13 mouse cellular contexts compared by ENCODE assay signal in the genomic region with DNA sequence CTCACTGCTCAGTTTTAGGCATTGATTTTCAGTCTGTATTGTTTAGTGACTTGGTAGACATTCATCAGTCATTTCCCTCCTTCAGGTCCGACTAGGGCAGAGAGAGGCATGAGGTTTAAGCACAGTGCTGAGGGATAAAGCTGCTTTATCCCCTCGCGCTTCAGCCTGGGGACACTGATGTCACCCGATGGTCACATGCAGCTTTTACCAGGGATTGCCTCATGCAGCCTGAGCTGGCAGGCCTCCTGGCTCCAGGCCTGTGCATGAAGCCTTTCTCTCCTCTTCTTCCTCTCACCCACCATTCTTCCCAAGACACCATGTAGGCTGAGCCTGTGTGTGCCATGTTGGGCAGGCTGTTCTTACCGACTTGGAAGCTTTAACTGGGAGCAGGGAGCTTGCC.
DNase-seq lines count a peak whose midpoint lies in the region; ATAC-seq and TF ChIP-seq lines count a peak whose summit lies in the region.
"Had no signal": no experiment of that assay in that cellular context is flagged by ENCODE, and none has a peak within 500 bp of the region (broad histone marks: within the 10 kb centered on the region; RNA-seq: fewer than 3 reads in every experiment).

No protein-coding gene starts in this region.

- H3K4me1 ChIP-seq in heart, postnatal 0 days (ENCODE audit: control insufficient read depth, insufficient read depth) = peaks cover 49% of the 10 kb centered on the region
- H3K4me1 ChIP-seq in thymus, adult 2 months (replicated peaks; ENCODE audit: control insufficient read depth, insufficient read depth, low read length) = peaks cover 47% of the 10 kb centered on the region
- H3K4me1 ChIP-seq in midbrain, embryonic 13.5 days (replicated peaks) = peaks cover 67% of the 10 kb centered on the region

- no peaks in the 10 kb centered on the region for H3K27me3 ChIP-seq in heart, postnatal 0 days (ENCODE audit: control insufficient read depth, insufficient read depth, low read length)
- H3K27me3 ChIP-seq in thymus, adult 2 months (ENCODE audit: control insufficient read depth, insufficient read depth, low read length) = no peaks in the 10 kb centered on the region
- no peaks in the 10 kb centered on the region for H3K27me3 ChIP-seq in midbrain, embryonic 13.5 days

- H3K4me2 ChIP-seq in heart, postnatal 0 days (ENCODE audit: low read depth, low read length) = no peak overlapping the region
- H3K4me2 ChIP-seq in midbrain, embryonic 13.5 days (replicated peaks) = no peak overlapping the region
- H3K4me2 ChIP-seq: heart, embryonic 11.5 days had no signal

- no peaks in the 10 kb centered on the region; the same call in 1 of the 2 replicates for H3K36me3 ChIP-seq in heart, postnatal 0 days (replicated peaks; ENCODE audit: control insufficient read depth, insufficient read depth, low read length)
- no peaks in the 10 kb centered on the region for H3K36me3 ChIP-seq in thymus, adult 2 months (ENCODE audit: control insufficient read depth, insufficient read depth, low read length)
- H3K36me3 ChIP-seq in midbrain, embryonic 13.5 days = no peaks in the 10 kb centered on the region

- no peak overlapping the region for H3K27ac ChIP-seq in heart, postnatal 0 days (ENCODE audit: low read depth)
- no peak overlapping the region for H3K27ac ChIP-seq in thymus, adult 2 months (ENCODE audit: control insufficient read depth, insufficient read depth, low read length)
- H3K27ac ChIP-seq in midbrain, embryonic 13.5 days = peak overlapping the region; percentile 30; the same call in 1 of the 2 replicates

- TF ChIP-seq EP300 in heart, postnatal 0 days (IDR thresholded peaks at IDR 0.05; ENCODE audit: low read depth) = no peak

- H3K4me3 ChIP-seq in heart, postnatal 0 days (ENCODE audit: low read depth, low read length) = no peak overlapping the region
- no peak overlapping the region for H3K4me3 ChIP-seq in thymus, adult 2 months (ENCODE audit: control insufficient read depth, insufficient read depth, low read length)
- H3K4me3 ChIP-seq in midbrain, embryonic 13.5 days (replicated peaks) = no peak overlapping the region

- H3K9ac ChIP-seq in heart, postnatal 0 days (replicated peaks; ENCODE audit: low read depth, low read length) = no peak overlapping the region
- H3K9ac ChIP-seq in midbrain, embryonic 13.5 days (replicated peaks) = no peak overlapping the region

- DNase-seq in heart, postnatal 0 days (ENCODE audit: low spot score) = no peak
- DNase-seq in heart, postnatal 36 days = no peak
- DNase-seq in thymus, postnatal 4 days = peak; percentile 4
- no peak for DNase-seq in thymus, adult 2 months
- no peak for DNase-seq in left cerebral cortex, postnatal 4 days
- DNase-seq: cerebellum, adult 8-10 months; lung, adult 2 months; right cerebral cortex, postnatal 14 days; thymus, postnatal 14 days had no signal

- H3K9me3 ChIP-seq in heart, postnatal 0 days (replicated peaks; ENCODE audit: control insufficient read depth, low read length) = no peaks in the 10 kb centered on the region
- no peaks in the 10 kb centered on the region for H3K9me3 ChIP-seq in midbrain, embryonic 13.5 days

- 56% methylated on average over 5 of the region's 5 CpGs for WGBS in heart, postnatal 0 days
- 87% methylated on average over 5 of the region's 5 CpGs for WGBS in thymus, adult 2 months
- 36% methylated on average over 5 of the region's 5 CpGs for WGBS in midbrain, embryonic 13.5 days

- intact Hi-C loops in heart, postnatal 36 days (cut with DNase I) = no loop called here
- intact Hi-C loops in left cerebral cortex, postnatal 4 days (cut with DNase I) = no loop called here

- ATAC-seq in heart, postnatal 0 days (ENCODE audit: insufficient read depth, low read depth) = peak; percentile 43; the same call in 1 of the 2 replicates
- ATAC-seq in midbrain, embryonic 13.5 days = peak; percentile 43; the same call in 1 of the 2 replicates
- ATAC-seq in activated CD4-positive, CD25-positive, alpha-beta regulatory T cell, adult 4 months = no peak
- ATAC-seq: CD4-positive, CD25-positive, alpha-beta regulatory T cell, adult 4 months had no signal

- no peak for TF ChIP-seq CTCF in heart, postnatal 0 days (IDR thresholded peaks at IDR 0.05; ENCODE audit: low read depth)
- TF ChIP-seq CTCF in thymus, adult 2 months (IDR thresholded peaks at IDR 0.05; ENCODE audit: borderline replicate concordance, control insufficient read depth, extremely low read depth, insufficient read depth, low read length, poor library complexity) = no peak

- TF ChIP-seq POLR2A in thymus, adult 2 months (IDR thresholded peaks at IDR 0.05; ENCODE audit: control insufficient read depth, extremely low read depth, insufficient read depth, low read length, poor library complexity) = no peak
